Mouse (Mus musculus) neural tube, embryonic 12.5 days (tissue): ENCODE measurements around the gene Ly6c2. TPM values are rescaled to one million over a fixed set of nuclear protein-coding genes. Genes with fewer than 3 reads are reported as not detected.
"Not testable (repeated sequence)": the region's sequence is repeated elsewhere in the genome, so short reads cannot be mapped to it uniquely, and the experiment has no call there.

Experiments
- ATAC-seq: fragments of 200-750 bp; cut with Nextera tagmentation; 2 replicates; pipeline ENCODE4 v1.8.0; 2017; ENCODE audit warnings: low read depth, mild to moderate bottlenecking, moderate TSS enrichment, moderate library complexity; ENCODE audit not compliant: low FRiP score
- H3K27ac ChIP-seq: fragments of 300-500 bp; sonication (generic); 2 replicates; pipeline ENCODE4 v1.5.1; 2016
- H3K27me3 ChIP-seq: fragments of 300-500 bp; sonication (generic); replicated peaks from 2 replicates; pipeline ENCODE4 v1.6.1; 2016; ENCODE audit warnings: mild to moderate bottlenecking
- H3K36me3 ChIP-seq: fragments of 300-500 bp; sonication (generic); 2 replicates; pipeline ENCODE4 v1.6.1; 2016; ENCODE audit warnings: mild to moderate bottlenecking
- H3K4me1 ChIP-seq: fragments of 300-500 bp; sonication (generic); 2 replicates; pipeline ENCODE4 v1.6.1; 2016
- H3K4me2 ChIP-seq: fragments of 300-500 bp; sonication (generic); replicated peaks from 2 replicates; pipeline ENCODE4 v1.6.1; 2016; ENCODE audit warnings: mild to moderate bottlenecking
- H3K4me3 ChIP-seq: fragments of 300-500 bp; sonication (generic); 2 replicates; pipeline ENCODE4 v1.5.1; 2016
- H3K9ac ChIP-seq: fragments of 300-500 bp; sonication (generic); 2 replicates; pipeline ENCODE4 v1.6.1; 2016; ENCODE audit warnings: mild to moderate bottlenecking
- H3K9me3 ChIP-seq: fragments of 300-500 bp; sonication (generic); 2 replicates; pipeline ENCODE4 v1.6.1; 2016; ENCODE audit warnings: mild to moderate bottlenecking
- WGBS: fragments of 180-500 bp; shearing (Covaris S2); methylation state at CpG from one replicate; pipeline ENCODE4 v1.1.7; 2016; 5-methylcytosine and 5-hydroxymethylcytosine counted together
- polyA plus RNA-seq: library from polyadenylated mRNA; unstranded; fragments of >200 nt; fragmentation: Nextera tagmentation; extraction: Ambion mirVana; gene quantifications from 2 replicates; pipeline ENCODE4 v1.2.1, GENCODE M21; 2016

The Ly6c2 gene
- polyA plus RNA-seq, 1 experiment from 2014 or later, result not detected

GRCm38 (mm10) chr15:75116525-75116924 is 4.8 kb upstream of the Ly6c2 start:
- Histone ChIP-seq H3K9ac (no peak overlapping the region), H3K4me2 (no peak overlapping the region), H3K4me3 (no peak overlapping the region), H3K4me1 (no peaks in the 10 kb centered on the region), H3K36me3 (no peaks in the 10 kb centered on the region), H3K9me3 (no peaks in the 10 kb centered on the region), H3K27ac (no peak overlapping the region), H3K27me3 (no peaks in the 10 kb centered on the region)
- no peak for ATAC-seq
- WGBS, result 79% methylated on average over 2 of the region's 2 CpGs

DNA sequence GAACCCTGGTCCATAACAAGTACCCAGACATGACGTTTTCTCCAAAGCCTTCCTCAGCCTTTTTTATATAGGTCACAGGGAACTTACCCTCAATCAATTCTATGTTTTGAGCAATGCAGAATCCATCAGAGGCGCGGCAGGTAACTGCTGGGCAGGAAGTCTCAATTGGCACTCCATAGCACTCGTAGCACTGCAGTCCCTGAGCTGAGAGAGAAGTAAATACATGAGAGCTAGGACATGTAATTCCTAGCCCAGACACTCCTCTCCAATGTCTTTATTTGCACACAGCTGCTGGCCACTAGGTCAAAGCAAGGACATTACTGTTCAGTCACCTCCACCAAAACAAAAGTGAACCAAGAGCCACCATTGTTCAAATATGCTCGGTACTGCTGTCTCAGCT is 1.3 kb downstream of the Ly6c2 start:
- not testable (repeated sequence) for H3K4me1 ChIP-seq, H3K4me3 ChIP-seq, H3K36me3 ChIP-seq, H3K27ac ChIP-seq, H3K9me3 ChIP-seq, H3K27me3 ChIP-seq, H3K9ac ChIP-seq, H3K4me2 ChIP-seq, ATAC-seq
- 84% methylated on average over 2 of the region's 5 CpGs for WGBS

DNA sequence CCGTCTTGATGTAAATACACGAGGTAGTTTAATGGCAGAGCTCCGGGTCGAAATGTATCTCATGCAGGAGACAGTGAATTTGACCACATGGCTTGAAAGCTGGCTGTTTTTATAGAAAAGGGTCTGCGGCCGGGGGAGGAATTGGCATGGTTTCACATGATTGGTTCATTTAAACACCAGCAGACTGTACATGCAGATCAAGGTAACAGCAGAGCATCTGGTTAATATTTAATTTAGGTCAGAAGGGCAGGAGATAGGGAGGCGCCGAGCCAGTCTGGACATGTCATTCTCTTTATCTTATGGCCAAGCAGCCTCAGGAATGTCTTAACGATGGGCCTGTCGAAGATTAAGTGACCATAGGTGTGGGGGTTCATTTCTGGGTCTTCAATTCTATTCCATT is 12.5 kb downstream of the Ly6c2 start:
- no peak for ATAC-seq
- H3K27ac ChIP-seq, result no peak overlapping the region

GRCm38 (mm10) chr15:75088041-75088440 is 23.7 kb downstream of the Ly6c2 start:
- not testable (repeated sequence) for H3K4me3 ChIP-seq, H3K27ac ChIP-seq, H3K9ac ChIP-seq, H3K4me2 ChIP-seq, H3K27me3 ChIP-seq, ATAC-seq, H3K9me3 ChIP-seq, H3K36me3 ChIP-seq, H3K4me1 ChIP-seq
- 11% methylated on average over 2 of the region's 2 CpGs for WGBS

More for the DNA sequence above, 12.5 kb downstream of the Ly6c2 start:
- Histone ChIP-seq H3K27me3 (no peaks in the 10 kb centered on the region), H3K4me2 (no peak overlapping the region), H3K4me3 (no peak overlapping the region), H3K36me3 (no peaks in the 10 kb centered on the region), H3K9me3 (no peaks in the 10 kb centered on the region), H3K4me1 (no peaks in the 10 kb centered on the region), H3K9ac (no peak overlapping the region)
- WGBS, result 89% methylated on average over 10 of the region's 10 CpGs

- ATAC-seq, result no peak
- 87% methylated on average over 4 of the region's 4 CpGs for WGBS
Measured at GRCm38 (mm10) chr15:75069965-75070364, 41.8 kb downstream of the Ly6c2 start.

DNA sequence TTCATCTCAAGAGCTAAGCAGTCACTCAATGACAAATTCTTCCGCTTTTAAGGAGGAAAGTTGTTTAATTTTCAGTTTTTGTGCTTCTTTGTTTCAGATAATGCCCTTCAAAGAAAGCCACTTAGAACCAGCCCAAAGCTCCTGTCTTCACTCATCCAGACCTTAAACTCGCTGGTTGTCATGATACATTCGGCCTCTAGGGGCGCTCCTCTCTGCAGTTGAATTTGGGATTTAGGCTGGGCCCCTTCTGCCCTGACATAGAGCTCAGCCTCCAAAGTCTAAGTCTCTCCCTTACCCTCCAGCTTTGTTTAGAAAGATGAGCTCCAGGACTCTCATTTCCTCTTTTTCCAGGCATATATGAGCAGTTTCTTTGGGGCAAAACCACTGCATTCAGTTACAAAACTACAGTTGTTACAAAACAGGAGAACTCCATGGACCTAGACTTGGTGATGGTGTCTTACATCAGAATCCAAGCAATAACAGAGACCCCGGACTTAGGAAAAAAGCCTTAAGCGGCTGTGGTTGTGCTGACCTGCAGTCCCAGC is 49.7 kb downstream of the Ly6c2 start:
- not testable (repeated sequence) for H3K27ac ChIP-seq, H3K9ac ChIP-seq, H3K27me3 ChIP-seq, H3K9me3 ChIP-seq, H3K36me3 ChIP-seq, ATAC-seq, H3K4me2 ChIP-seq, H3K4me1 ChIP-seq, H3K4me3 ChIP-seq
- 35% methylated on average over 6 of the region's 6 CpGs for WGBS

More at GRCm38 (mm10) chr15:75069965-75070364, 41.8 kb downstream of the Ly6c2 start:
- Histone ChIP-seq H3K4me2 (no peak overlapping the region), H3K27me3 (no peaks in the 10 kb centered on the region), H3K4me3 (no peak overlapping the region), H3K27ac (no peak overlapping the region), H3K9me3 (no peaks in the 10 kb centered on the region), H3K9ac (no peak overlapping the region), H3K36me3 (no peaks in the 10 kb centered on the region), H3K4me1 (no peaks in the 10 kb centered on the region)

DNA sequence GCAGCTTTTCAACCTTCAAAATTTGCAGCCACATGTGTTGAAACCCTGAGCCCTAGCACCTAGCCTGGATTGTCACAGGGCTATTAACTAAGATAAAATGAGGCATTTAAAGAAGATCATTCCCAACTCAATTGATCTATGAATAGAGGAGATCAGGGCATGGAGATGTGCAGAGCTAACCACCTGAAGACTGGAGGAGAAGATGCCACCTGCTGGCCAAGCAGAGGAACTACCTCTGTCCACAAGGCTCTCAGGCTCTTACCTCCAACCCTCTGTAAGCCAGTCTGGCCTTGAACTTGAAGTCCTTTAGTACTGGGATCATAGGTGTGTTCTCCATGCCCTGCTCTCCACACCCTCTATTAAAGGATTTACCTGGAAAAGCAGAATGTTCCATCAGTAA is 51.3 kb downstream of the Ly6c2 start:
- no peak overlapping the region for H3K4me3 ChIP-seq
- no peaks in the 10 kb centered on the region for H3K4me1 ChIP-seq
- no peak overlapping the region for H3K4me2 ChIP-seq
- H3K27ac ChIP-seq, result no peak overlapping the region
- H3K9ac ChIP-seq, result no peak overlapping the region
- H3K36me3 ChIP-seq, result no peaks in the 10 kb centered on the region
- H3K27me3 ChIP-seq, result no peaks in the 10 kb centered on the region
- no peak for ATAC-seq
- H3K9me3 ChIP-seq, result no peaks in the 10 kb centered on the region

Other genes starting within 250 kb of the Ly6c2 start
- gene 2010109I03Rik, start 214.9 kb downstream of the Ly6c2 start, polyA plus RNA-seq, result not detected in 2 replicates
- not detected in 2 replicates for gene Ly6i, start 128.5 kb downstream of the Ly6c2 start, polyA plus RNA-seq
- gene Ly6a, start 113.9 kb downstream of the Ly6c2 start, polyA plus RNA-seq, result 0.51 TPM in 1 of 2 replicates, not detected in the other
- gene Ly6c1, start 63.1 kb downstream of the Ly6c2 start, polyA plus RNA-seq, result 0.79 and 1.8 TPM in 2 replicates
- gene Ly6g, start 43.3 kb upstream of the Ly6c2 start, polyA plus RNA-seq, result not detected in 2 replicates
- not detected in 2 replicates for gene BC025446, start 104.4 kb upstream of the Ly6c2 start, polyA plus RNA-seq
- gene Ly6f, start 156.5 kb upstream of the Ly6c2 start, polyA plus RNA-seq, result not detected in 2 replicates